Mouse (Mus musculus) activated CD4-positive, CD25-positive, alpha-beta regulatory T cell, adult 4 months (primary cell): Measurements from ENCODE around the gene Dnajc6. TPM values are rescaled to one million over a fixed set of nuclear protein-coding genes. Genes with fewer than 3 reads are reported as not detected.
A peak's percentile ranks its signal among the peaks of the same experiment; 100 is the strongest.

ENCODE experiments used
- ATAC-seq: one replicate; pipeline ENCODE4 v1.8.0; 2017
- polyA plus RNA-seq, 2 experiments: library from polyadenylated mRNA; unstranded; fragments of 100-300 nt; shearing (Covaris generic); gene quantifications; one replicate each; pipeline ENCODE4 v1.2.1; 2017

Dnajc6 gene
- polyA plus RNA-seq, 2 experiments from 2014 or later = 1.8 to 1.9 TPM

- no peak for ATAC-seq
Measured at GRCm38 (mm10) chr4:101572142-101572541, 75.7 kb downstream of the Dnajc6 start.

- ATAC-seq = no peak
Measured at GRCm38 (mm10) chr4:101575307-101575706, 78.9 kb downstream of the Dnajc6 start.

GRCm38 (mm10) chr4:101578720-101579119, 82.3 kb downstream of the Dnajc6 start:
- ATAC-seq = no peak

GRCm38 (mm10) chr4:101579517-101579916, 83.1 kb downstream of the Dnajc6 start:
- ATAC-seq = no peak

GRCm38 (mm10) chr4:101581156-101581555, 84.7 kb downstream of the Dnajc6 start:
- no peak for ATAC-seq

- ATAC-seq = no peak
Measured at GRCm38 (mm10) chr4:101582882-101583281, 86.4 kb downstream of the Dnajc6 start.

GRCm38 (mm10) chr4:101584524-101585454, 88.3 kb downstream of the Dnajc6 start:
- ATAC-seq = no peak

- ATAC-seq = peak; percentile 33
Measured at GRCm38 (mm10) chr4:101585455-101586184, 89.2 kb downstream of the Dnajc6 start.

GRCm38 (mm10) chr4:101588932-101589331, 92.5 kb downstream of the Dnajc6 start:
- ATAC-seq = no peak

GRCm38 (mm10) chr4:101589771-101590170, 93.3 kb downstream of the Dnajc6 start:
- ATAC-seq = no peak

GRCm38 (mm10) chr4:101591400-101591799, 95.0 kb downstream of the Dnajc6 start:
- no peak for ATAC-seq

GRCm38 (mm10) chr4:101592466-101592865, 96.0 kb downstream of the Dnajc6 start:
- ATAC-seq = no peak

GRCm38 (mm10) chr4:101601758-101602157, 105.3 kb downstream of the Dnajc6 start:
- ATAC-seq = peak; percentile 69

- ATAC-seq = no peak
Measured at GRCm38 (mm10) chr4:101603635-101604034, 107.2 kb downstream of the Dnajc6 start.

- ATAC-seq = no peak
Measured at GRCm38 (mm10) chr4:101616520-101616919, 120.1 kb downstream of the Dnajc6 start.

GRCm38 (mm10) chr4:101617742-101618141, 121.3 kb downstream of the Dnajc6 start:
- no peak for ATAC-seq

GRCm38 (mm10) chr4:101620206-101620605, 123.8 kb downstream of the Dnajc6 start:
- ATAC-seq = no peak

- no peak for ATAC-seq
Measured at GRCm38 (mm10) chr4:101621241-101621640, 124.8 kb downstream of the Dnajc6 start.

- no peak for ATAC-seq
Measured at GRCm38 (mm10) chr4:101625278-101625677, 128.8 kb downstream of the Dnajc6 start.

GRCm38 (mm10) chr4:101635596-101635995, 139.1 kb downstream of the Dnajc6 start:
- no peak for ATAC-seq

GRCm38 (mm10) chr4:101637472-101637871, 141.0 kb downstream of the Dnajc6 start:
- ATAC-seq = no peak

GRCm38 (mm10) chr4:101640631-101641030, 144.2 kb downstream of the Dnajc6 start:
- no peak for ATAC-seq

- ATAC-seq = no peak
Measured at GRCm38 (mm10) chr4:101642708-101643107, 146.3 kb downstream of the Dnajc6 start.

- no peak for ATAC-seq
Measured at GRCm38 (mm10) chr4:101643216-101643615, 146.8 kb downstream of the Dnajc6 start.
